Mouse (Mus musculus): ENCODE measurements around the gene Nsun6. TPM values are rescaled to one million over a fixed set of nuclear protein-coding genes. Genes with fewer than 3 reads are reported as not detected.

Gene Nsun6
- polyA plus RNA-seq, 1 experiment from 2014 or later, result 16.9 TPM

- Histone ChIP-seq H3K4me2 (ENCODE audit: low read length) (no peak overlapping the region), H3K27ac (ENCODE audit: low read length) (no peak overlapping the region), H3K9me3 (replicated peaks; ENCODE audit: control insufficient read depth, low read length, poor library complexity, severe bottlenecking) (no peaks in the 10 kb centered on the region), H3K36me3 (ENCODE audit: control insufficient read depth, insufficient read depth, low read length) (no peaks in the 10 kb centered on the region), H3K9ac (ENCODE audit: low read depth, low read length) (no peak overlapping the region), H3K27me3 (ENCODE audit: control insufficient read depth, insufficient read depth, low read depth, low read length) (no peaks in the 10 kb centered on the region), H3K4me1 (ENCODE audit: control insufficient read depth, insufficient read depth, low read length) (no peaks in the 10 kb centered on the region), H3K4me3 (ENCODE audit: low read depth, low read length) (no peak overlapping the region)
- 84% methylated on average over 1 of the region's 1 CpGs for WGBS
- ATAC-seq, result no peak
Measured at GRCm38 (mm10) chr2:14960963-14961488, 93.8 kb downstream of the Nsun6 start.

DNA sequence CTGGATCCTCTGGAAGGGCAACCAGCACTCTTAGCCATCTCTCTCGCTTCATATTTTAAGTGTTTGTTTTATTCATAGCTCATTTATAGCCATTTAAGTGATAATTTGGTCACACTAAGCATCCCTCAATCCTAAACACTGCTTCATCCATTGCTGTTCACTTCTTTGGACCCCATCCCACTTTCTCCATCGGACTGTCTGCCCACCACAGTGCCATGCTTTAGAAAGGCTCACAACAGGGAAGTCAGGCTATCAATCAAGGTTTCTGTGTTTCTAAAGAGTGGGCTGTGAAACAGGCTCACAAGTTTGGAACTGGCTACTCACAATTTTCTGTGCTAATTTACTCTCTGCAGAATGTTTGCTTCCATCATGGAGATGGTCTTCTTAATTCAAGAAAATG lies 101.8 kb downstream of the Nsun6 start:
- Histone ChIP-seq H3K4me2 (ENCODE audit: low read length) (no peak overlapping the region), H3K4me3 (ENCODE audit: low read depth, low read length) (no peak overlapping the region), H3K9ac (ENCODE audit: low read depth, low read length) (no peak overlapping the region), H3K27ac (ENCODE audit: low read length) (no peak overlapping the region), H3K36me3 (ENCODE audit: control insufficient read depth, insufficient read depth, low read length) (no peaks in the 10 kb centered on the region), H3K27me3 (ENCODE audit: control insufficient read depth, insufficient read depth, low read depth, low read length) (no peaks in the 10 kb centered on the region), H3K9me3 (replicated peaks; ENCODE audit: control insufficient read depth, low read length, poor library complexity, severe bottlenecking) (no peaks in the 10 kb centered on the region), H3K4me1 (ENCODE audit: control insufficient read depth, insufficient read depth, low read length) (no peaks in the 10 kb centered on the region)
- WGBS, result 77% methylated on average over 2 of the region's 2 CpGs
- no peak for ATAC-seq

Other genes starting within 250 kb of the Nsun6 start
- gene Arl5b, start 5.7 kb downstream of the Nsun6 start, polyA plus RNA-seq (2015; fragmentation: Nextera tagmentation; extraction: Ambion mirVana), result 29.2 and 37.4 TPM in 2 replicates

All from midbrain, embryonic 16.5 days (tissue).